Mouse (Mus musculus) cerebellum, adult 11-12 months (tissue): ENCODE data around the gene Nr1d1.

Experiments used
- DNase-seq: peaks from one replicate; pipeline ENCODE4 v3.0.0; 2022

Gene Nr1d1

DNA sequence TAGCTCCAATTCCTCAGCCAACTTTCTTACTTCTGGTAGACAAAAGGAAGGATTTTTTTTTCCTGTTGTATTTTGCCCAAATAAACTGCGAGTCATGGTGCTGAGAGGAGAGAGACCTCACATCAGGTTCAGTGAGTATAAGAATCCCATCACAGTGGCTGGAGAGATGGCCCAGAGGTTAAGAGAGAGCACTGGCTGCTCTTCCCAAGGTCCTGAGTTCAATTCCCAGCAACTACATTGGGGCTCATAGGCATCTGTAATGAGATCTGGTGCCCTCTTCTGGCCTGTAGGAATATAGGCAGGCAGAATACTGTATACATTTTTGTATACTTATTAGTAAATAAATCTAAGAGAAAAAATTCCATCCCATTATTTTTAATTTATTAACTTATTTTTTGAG, 12.6 kb upstream of the Nr1d1 start:
- DNase-seq: no peak

DNA sequence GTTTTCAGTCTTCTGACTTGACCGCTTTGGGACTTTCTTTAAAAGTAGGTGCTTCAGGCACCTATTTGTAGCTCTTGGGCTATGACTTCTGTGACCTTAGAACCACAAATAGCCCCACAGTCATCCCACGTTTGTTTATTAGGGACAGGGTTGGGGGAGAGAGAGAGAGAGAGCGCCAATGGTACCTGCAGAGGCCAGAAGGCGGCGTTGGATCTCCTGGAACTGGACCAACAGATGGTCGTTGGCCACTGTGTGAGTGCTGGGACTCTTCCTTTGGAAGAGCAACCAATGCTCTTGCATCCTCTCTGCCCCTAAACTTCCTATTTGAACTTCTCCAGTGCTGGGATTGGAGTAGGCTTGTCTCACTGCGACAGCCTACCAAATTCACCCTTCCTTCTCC, 12.1 kb upstream of the Nr1d1 start:
- DNase-seq: no peak

DNA sequence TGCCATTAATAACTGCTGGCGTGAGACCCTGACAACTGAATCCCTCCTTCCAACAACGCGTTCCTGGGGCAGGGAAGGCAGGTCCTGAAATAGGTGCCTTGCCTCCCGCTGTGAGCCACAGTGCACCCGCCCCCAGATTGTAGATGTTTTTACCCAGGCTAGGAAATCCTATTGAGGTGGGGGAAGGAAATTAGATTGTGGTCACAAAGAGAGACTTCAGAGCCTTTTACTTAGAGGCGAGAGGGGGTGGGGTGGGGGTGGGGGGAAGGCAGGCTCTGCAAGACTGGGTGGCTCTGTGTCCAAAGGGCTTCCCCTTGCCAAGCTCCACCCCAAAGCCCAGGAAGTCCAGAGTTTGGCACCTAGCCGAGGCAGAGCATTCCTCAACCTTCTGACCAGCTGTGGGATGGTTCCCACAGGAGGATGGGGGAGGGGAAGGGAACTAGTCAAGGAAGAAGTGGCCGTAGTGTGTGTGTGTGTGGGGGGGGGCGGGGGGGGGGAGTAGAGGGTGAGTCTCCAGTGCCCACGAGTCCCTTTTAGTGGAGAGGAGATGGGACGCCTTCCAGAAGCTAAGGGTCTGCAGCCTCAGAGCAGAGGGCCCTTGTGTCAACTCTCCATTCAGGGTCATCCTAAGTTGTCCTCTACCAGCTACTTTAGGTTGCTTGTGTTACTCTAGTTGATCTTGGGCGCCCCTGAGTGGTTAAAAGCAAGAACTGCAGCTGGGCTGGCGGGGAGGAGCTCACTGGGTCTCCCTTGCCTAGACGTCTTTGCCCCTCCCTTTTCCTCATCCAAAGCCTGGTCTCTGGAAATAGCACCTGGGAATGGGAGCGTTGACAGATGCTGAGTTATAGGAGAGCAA, 11.5 kb upstream of the Nr1d1 start:
- DNase-seq: peak; percentile 95

DNA sequence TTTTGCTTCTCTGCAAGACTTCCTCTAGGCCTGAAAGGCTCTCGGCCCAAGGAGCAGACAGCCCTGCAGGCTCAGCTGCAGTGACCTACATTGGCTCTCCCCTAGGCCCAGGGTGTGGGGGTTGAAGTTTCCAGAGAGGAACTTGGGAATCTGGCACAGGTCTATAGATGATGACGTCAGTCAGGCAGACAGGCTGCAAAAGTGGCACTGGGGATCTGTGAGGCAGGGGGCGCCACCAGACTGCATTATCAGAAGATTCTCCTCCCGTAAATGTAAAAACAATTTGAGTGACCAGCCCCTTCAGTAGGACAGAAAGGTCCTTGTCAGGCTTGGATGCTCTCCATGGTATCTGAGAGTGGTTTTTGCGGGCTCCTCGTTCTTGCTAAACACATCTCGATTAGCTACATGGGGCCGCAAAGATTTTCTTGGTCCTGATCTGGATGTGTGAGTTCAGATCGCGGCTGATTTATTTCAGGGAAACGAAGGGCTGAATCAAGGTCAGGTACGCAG, 10.7 kb upstream of the Nr1d1 start:
- DNase-seq: peak; percentile 87

DNA sequence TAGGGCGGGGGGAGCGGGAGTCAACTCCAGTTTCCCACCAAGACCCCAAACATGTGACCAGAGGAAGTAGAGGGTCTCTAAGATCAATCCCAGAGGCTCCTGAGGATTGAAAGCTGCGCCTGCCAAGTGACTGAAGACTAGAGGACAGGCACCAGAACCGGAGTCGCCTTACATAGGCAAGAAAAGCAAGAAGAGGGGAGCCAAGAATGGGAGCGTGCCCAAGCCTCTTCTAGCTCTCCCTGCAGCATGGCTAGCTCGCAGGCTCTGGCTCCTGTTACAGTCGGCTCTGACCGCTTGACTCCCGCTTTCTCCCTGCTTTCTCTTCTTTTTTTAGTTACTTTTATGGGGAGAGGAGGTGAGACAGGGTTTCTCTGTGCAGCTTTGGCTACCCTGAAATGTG, 10.1 kb upstream of the Nr1d1 start:
- DNase-seq: peak; percentile 59

DNA sequence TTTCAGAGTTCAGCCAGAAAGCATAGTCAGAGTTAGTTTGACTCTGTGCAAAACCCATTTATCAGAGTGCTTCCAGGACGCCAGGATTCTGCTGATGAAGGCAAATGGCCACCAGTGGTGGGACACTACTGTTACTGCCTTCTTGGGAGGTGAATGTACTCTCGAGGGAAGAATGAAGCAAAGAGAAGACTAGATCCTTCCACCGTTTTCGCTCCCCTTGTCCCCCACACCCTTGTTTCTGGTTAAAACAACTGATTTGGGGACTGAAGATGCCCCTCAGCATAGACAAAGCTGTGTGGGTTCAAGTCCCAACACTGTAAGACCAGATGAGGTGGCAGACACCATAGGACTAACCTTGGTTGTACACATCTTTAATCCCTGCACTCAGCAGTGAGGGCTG, 9.0 kb upstream of the Nr1d1 start:
- DNase-seq: no peak

DNA sequence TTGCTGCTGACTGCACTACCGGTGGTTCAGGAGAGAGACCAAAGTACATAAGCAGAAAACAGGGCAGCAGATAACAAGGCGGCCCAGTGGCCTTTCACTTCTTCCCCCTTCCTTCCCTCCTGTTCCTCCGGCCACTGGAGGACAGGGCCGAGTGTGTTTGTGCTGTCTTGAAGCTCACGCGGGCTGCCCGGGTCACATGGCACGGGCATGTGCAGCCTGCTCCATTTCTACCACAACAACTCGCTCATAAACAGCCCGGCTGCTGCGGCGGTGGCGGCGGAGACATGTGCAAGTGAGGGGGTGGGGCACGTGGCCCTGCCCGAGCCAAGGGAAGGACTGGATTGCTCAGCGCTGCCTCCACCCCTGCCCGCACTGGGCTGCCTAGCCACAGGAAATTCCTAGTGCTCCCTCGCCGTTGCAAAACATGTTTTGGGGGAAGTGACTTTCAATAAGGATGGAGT, 8.1 kb upstream of the Nr1d1 start:
- peak; percentile 99 for DNase-seq

DNA sequence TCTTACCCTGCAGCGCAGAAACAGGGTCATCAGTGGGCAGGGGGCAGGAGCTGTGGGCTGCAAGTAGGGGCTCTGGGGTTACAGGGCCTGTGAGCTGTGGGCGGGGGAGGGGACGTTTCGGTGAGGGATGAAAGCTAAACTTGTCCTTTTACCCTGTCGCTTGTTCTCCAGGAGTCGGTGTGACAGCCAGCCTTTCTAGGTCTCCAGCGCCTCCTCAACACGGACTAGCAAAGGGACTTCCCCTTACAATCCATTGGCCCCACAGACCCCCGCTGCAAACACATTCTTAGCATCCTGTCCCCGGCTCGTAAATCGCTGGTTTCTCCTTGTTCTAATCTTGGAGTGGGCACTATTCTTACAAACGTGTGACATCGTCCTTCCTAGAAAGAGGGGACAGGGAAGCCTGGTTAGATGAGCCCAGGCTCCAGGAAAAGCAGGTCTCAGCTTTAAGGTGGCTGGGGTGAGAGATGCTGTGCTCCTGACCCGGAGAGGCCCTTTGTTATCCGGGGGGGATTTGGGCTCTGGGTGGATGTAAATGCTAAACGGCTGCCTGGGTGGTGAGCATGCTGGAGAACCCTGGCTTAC, 7.6 kb upstream of the Nr1d1 start:
- DNase-seq: peak; percentile 64

DNA sequence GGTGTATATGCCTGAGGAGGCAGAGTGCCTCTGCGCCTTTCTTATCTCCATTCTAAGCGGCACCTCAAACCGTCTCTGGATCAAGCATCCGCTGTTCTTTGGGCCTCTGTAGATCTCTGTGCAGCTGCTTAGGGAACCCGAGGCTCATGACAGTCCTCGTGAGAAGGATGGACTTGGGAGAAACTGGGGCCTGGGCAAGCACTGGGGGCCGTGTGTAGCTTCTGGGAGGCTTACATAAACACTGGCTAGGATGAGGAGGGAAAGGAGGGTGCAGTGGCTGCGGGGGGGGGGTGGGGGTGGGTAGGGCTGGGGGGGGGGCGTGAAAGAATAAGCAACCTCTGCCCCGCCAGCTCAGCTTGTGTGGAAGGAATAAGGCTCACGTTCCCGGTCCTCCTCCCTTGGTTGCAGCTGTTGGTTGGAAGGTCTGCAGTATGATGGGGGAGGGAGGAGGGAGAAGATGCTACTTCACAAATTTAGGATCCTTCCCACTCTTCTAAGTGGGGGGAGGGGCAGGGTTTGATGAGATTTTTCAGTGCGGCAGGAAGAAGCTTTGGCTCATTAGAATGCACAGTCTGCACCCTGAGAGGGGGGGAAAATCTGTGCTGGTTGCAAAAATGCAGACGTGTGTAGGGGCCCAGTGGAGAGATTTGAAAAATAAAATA, 6.8 kb upstream of the Nr1d1 start:
- DNase-seq: peak; percentile 68

DNA sequence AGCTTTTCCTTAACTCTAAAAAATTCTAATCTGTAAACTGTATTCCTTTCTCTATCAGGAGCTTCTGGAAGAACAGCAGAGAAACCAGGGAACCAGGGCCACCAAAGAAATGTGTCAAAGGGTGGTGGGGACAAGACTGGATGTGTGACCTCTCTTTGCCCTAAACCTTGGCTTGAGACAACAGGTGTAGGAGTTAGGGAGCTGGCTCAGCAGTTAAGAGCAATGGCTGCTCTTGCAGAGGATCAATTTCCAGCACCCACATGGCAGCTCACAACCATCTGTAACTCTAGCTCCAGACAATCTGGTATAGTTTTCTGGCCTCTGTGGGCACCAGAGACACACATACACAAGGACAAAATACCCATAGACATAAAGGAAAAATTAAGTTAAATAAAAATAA, 2.8 kb upstream of the Nr1d1 start:
- DNase-seq: no peak

DNA sequence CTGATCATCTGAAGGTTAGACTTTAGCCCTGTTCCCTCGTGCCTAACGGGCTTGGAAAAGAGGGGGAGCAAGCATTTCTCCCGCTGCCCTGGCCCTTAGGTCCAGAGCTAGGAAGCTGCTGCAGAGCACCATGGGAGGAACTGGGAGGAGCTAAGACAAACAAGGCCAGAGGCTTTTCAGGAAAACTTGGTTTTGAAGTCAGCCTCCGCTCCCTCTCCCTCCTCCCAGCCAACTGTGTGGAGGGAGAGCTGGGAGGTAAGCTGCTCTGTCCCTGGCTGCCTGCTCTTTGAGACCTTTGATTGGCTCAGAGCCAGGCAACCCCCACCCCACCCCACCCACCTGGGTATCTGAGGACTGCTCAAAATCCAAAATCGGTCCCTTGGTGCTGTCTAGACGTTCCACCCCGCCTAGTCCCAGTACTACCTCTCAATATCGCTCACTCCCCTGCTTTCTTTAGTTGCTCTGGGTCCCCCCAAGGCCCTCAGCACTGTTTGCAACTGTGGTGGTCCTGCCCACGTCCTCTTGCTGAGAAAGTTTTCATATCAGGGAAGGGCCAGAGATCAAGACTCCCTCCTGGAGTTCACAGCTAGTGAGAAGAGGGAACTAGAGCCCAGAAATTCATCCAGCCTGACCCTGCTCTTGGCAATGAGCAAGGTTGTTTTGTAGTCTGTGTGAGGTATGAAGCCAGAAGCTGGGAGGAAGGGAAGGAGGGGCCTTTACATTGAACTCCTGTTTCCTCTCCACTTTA, 1.9 kb upstream of the Nr1d1 start:
- no peak for DNase-seq

DNA sequence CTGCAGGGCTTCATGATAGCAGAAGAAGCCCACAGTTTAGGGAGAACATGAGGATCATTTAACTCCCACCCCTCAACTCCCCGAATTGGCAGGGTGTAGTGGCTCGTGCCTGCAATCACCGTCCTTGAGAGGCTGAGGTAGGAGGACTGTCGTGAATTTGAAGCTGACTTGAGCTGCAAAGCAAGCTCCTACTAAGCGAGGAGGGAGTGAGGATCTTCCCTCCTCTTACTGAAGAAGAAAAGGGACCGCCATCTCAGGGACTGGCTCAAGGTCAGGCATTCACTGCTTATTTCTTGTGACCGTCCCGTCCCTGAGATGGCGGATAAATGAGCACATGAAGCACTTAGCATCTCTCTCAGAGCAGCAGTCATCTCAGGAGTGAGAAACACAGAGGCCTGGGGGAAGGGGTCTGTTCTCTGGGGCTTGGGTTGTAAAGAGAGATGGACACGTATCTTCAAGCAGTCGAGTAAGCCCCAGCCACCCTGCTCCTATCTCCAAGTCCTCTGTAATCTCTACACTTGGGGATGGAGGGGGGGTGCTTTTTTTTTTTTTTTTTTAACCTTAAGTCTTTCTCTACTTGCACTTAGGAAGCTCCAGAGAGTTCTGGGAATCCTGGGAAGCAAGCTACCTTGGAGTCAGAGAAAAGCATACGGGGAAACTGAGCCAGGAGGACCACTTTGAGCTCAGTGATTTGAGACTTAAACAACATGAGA, 1.1 kb upstream of the Nr1d1 start:
- no peak for DNase-seq

DNA sequence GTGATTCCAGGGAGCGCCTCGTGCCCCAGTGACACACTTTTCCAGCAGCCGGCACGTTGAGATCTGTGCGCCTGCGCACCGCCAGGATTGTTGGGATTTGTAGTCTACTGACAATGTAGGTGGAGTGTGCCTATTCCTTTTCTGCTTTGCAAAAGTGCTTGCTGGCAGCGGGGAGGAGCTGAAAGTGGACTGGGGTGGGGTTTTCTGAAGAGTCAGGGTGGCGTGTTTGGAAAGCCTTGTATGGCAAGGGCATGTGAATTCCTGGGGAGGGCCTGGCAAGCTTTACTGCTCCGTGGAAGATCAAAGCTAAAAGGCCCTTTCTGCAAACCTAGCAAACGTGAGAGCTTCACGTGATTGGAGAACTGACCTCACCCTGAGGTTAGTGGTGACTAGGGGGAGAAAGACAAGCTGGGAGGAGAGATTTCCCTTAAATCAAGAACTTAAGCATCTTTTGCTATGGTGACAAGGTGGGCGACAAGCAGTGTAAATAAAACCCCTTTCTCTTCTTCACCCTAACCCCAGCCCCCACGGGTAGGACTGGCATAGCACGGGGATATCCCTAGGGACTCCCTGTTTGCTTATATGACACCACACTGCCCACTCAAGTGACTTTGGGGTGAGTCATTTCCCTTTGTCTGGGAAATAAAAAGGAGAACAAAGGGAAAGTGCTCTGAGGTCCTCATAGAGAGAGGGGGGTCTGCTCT, 367 bp upstream of the Nr1d1 start:
- peak; percentile 100 for DNase-seq

DNA sequence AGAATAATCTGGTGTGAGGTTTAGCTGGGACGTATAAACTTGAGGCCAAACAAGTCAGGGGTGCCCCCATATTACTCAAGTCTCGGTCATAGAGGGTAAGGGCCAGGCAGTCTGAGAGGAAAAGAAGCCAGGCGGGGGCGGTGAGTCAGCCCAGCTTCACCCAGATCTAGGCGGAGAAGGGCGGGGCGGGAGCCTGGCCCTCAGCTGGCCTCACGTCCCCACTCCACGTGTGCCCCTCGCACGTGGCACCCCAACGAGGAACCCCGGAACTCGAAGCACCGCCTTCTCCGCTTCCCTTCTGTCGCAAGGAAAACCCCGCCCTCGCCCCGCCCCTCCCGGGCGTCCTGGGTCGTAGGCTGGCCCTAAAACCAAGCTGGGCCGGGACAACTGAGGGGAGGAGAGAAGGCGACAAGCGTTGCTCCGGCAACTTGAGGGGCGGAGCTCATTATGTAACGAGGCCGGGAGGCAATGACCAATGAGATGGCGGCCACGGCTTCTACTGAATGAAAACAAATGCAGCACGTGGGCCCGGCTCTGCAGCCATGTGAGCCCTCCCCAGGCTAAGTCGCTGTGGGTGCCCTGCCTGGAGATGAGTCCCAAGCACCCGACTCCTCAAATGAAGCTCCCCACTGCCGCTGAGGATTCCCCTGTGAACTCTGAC, 1.4 kb downstream of the Nr1d1 start:
- DNase-seq: peak; percentile 100

DNA sequence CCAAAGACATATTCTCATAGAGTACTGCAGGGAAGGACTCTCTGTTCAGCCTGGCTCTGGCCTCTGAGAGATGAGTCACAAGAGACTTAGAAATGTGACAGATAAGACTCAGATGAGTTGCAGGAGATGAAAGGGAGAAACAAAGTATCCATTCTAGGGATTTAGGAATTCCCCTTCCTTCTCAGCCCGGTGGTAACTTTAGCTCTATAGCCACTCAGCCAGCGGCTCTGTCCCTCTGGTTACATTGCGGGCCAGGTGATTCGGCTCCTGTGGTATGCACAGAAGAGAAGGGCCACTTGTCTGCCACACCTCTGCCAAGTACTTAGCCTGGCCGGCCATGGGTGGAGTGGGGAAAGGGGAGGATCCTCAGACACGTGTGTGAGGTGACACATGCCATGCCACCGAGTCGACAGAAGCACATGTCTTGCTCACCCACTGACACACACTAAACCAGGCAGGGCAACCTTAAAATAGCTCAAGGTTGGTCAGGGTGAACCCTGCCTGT, 2.4 kb downstream of the Nr1d1 start:
- DNase-seq: peak; percentile 86

DNA sequence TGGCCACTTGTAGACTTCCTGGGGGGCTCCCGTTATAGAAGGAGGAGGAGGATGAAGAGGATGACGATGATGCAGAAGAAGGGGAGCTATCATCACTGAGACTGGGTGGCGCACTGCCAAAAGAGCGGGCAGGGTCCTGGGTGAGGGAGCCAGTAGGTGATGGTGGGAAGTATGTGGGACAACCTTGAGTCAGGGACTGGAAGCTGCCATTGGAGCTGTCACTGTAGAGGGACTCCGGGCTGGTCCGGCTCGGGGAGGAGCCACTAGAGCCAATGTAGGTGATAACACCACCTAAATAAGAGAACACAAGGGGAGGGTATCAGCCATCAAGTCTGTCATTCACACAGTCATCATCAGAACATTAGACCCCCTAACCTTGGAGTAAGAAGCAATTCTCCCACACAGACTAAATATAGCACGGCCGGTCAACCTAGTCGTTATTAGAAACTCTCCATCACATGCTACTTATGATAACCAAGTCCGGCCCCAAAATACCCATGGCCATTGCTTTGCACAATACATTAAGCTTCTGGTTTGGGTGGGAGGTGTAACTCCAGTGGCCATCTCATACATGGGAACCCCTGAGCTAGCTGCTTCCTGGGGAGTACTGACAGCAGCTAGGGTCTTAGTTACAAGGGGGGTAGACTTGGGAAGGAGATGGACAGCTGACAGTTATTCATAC, 3.1 kb downstream of the Nr1d1 start:
- peak; percentile 75 for DNase-seq

DNA sequence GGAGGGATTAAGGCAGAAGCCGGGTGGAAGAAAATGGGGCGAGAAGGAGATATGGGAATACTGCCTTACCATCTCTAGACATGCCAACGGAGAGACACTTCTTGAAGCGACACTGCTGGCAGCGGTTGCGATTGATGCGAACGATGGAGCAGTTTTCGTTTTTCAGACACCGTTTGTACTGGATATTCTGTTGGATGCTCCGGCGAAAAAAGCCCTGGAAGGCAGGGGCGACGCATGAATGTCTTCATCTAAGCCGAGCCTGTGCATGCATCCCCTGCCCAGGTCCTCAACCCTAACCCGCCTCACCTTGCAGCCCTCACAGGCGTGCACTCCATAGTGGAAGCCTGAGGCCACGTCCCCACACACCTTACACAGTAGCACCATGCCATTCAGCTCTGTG, 4.0 kb downstream of the Nr1d1 start:
- DNase-seq: no peak

DNA sequence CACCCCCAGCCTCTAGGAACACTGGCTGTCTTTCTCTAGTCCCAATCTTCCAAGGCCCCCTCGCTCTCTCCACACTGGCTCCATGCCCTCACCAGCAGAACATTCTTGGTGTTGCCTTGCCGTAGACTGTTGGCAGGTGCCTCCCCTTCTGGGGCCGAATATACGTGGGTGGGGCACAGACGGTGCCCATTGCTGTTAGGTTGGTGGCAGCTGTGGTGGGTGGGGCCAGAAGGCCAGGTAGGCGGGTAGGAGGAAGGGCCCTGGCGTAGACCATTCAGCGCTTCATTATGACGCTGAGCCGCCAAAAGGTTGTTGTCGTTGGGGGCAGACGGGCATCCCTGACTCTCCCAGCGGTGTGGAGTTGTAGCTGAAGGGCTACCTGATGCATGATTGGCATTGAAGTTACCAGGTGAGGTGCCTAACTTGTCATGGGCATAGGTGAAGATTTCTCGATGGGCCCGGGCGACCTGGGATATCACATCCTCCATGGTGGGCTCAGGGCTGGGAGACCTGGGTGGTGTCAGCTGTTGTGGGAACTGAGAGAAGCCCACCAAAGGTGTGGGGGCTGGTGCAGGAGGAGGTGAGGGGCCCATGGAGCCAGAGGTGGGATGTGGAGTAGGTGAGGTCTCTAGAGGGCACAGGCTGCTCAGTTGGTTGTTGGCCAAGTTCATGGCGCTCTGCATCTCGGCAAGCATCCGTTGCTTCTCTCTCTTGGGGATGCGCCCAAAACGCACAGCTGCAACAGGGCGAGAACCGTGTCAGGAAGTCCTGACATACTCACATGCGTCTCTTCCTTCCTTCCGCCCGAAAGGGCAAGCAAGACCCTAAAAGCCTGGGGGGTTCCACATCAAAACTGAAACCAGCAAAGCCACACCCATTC, 4.8 kb downstream of the Nr1d1 start:
- peak; percentile 76 for DNase-seq
